Mouse (Mus musculus) layer of hippocampus, adult 9-10 months (tissue): ENCODE results near the gene Tdpoz1.
"Not testable (repeated sequence)": the region's sequence is repeated elsewhere in the genome, so short reads cannot be mapped to it uniquely, and the experiment has no call there.

Source experiments
- DNase-seq: peaks from one replicate; pipeline ENCODE4 v3.0.0; 2022; ENCODE audit warnings: low spot score

Tdpoz1 gene

DNA sequence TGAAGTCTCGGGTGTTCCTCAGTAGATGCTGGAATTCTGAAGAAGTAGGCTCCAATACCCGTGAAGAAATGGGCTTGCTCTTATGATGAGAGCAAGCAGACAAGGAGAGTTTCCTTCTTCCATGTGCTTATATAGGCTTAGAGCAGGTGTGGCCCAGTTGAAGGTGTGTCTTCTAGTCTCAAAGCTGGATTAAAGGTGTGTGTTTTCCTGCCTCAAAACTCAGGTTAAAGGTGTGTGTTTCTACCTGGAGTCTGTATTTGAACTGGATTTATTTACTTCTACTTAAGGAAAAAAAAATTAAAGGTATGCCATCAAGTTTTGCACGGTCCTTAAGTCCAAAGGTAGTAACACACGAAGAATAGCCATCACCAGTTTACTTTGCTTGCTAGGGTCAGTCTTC, at the start of gene Tdpoz1:
Gene Tdpoz1, minus strand, starts transcription at position 101 of the 400 bp plus-strand sequence.
- not testable (repeated sequence) for DNase-seq

DNA sequence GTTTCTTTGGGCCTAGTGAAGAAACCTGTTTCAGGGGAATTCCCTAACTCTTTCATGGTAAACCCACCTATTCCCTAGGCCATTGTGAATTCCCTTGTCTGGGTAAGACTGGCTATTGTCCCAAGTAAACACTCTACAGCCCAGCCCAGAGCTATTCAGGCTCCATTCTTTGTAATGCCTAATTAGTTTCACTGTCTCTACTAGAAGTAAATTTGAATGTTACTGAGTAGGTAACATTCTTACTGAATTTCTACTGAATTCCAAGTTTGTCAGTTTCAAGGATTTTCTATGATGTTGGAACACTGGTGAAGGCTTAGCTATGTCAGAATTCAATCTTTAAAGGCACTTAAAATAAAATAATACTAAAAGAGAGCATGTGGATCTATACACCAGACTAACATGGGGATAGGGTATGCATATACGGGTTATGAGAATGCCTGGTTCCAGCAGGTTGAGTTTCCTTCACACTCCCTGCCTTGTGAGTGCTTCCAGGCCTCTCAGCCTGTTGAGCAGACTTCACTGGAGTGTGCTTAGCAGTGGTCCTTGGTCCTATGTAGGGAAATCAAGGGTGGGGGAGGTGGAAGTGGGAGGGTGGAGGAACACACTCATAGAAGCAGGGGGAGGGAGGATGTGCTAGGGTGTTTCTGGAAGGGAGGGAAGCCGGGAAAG, 33.0 kb upstream of the Tdpoz1 start:
- not testable (repeated sequence) for DNase-seq

- DNase-seq: not testable (repeated sequence)
Observed at GRCm38 (mm10) chr3:93692970-93693369, 16.9 kb upstream of the Tdpoz1 start, which contains the start of gene Gm37596. Gm37596 (minus strand) TSS chr3:93693070.

DNA sequence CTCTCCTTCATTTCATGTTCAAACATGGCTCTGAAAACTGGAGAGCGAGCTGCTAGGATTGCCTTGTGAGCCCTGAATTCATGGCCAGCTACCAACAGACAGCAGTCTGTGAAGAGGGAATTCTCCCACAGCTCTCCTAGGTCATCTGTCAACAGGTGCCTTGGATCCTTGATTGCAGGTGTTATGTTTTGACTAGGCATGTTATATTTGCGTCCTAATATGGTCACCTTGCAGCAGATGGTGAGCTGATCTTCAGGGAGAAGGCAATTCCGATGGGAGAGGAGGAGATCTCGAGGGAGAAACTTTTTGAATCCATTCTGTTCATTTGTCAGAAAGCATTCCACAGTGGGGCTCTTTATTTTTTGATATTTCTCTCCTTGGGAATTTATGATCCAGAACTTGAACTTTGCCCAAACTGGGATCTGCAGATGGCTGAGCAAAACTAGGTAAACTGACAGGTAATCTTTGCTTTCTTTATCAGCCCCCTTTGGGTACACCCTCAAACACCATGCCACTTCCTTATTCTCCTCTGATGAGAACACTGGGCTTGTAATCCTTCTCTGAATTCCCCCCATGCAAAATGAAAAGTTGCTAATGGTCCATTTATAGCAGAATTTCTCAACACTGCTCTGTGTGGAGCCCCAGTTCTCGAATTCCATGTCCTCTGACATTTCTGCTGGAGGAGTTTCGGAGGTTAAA, 5.2 kb downstream of the Tdpoz1 start:
- not testable (repeated sequence) for DNase-seq

- DNase-seq: no peak
Observed at GRCm38 (mm10) chr3:93654260-93654659, 21.9 kb downstream of the Tdpoz1 start.

- DNase-seq: no peak
Observed at GRCm38 (mm10) chr3:93652586-93652985, 23.5 kb downstream of the Tdpoz1 start, which contains the start of gene Tdpoz2. Tdpoz2 (minus strand) TSS chr3:93652686.

- DNase-seq: not testable (repeated sequence)
Observed at GRCm38 (mm10) chr3:93630917-93631714, 45.0 kb downstream of the Tdpoz1 start.
